9 mouse cellular contexts compared by ENCODE assay signal in genomic region chr7:102208806-102209363, GRCm38 (mm10). TPM values are rescaled to one million over a fixed set of nuclear protein-coding genes. Genes with fewer than 3 reads are reported as not detected.
DNase-seq lines count a peak whose midpoint lies in the region; ATAC-seq and TF ChIP-seq lines count a peak whose summit lies in the region.
"Had no signal": no experiment of that assay in that cellular context is flagged by ENCODE, and none has a peak within 500 bp of the region (broad histone marks: within the 10 kb centered on the region; RNA-seq: fewer than 3 reads in every experiment).

No protein-coding gene starts in this region.

- H3K4me1 ChIP-seq in liver, adult 2 months (ENCODE audit: control insufficient read depth, insufficient read depth, low read length): peaks cover 23% of the 10 kb centered on the region
- H3K4me1 ChIP-seq in embryonic facial prominence, embryonic 13.5 days: peaks cover 8% of the 10 kb centered on the region
- H3K4me1 ChIP-seq in intestine, embryonic 16.5 days (ENCODE audit: control insufficient read depth, insufficient read depth, low read length): peaks cover 4% of the 10 kb centered on the region
- peaks cover 37% of the 10 kb centered on the region for H3K4me1 ChIP-seq in neural tube, embryonic 13.5 days (replicated peaks)

- H3K4me2 ChIP-seq in embryonic facial prominence, embryonic 13.5 days: peak overlapping the region; percentile 74
- H3K4me2 ChIP-seq in intestine, embryonic 16.5 days (ENCODE audit: low read depth, low read length): peak overlapping the region; percentile 51
- peak overlapping the region; percentile 91 for H3K4me2 ChIP-seq in neural tube, embryonic 13.5 days

- TF ChIP-seq CTCF in liver, adult 2 months (IDR thresholded peaks at IDR 0.05; ENCODE audit: low read depth, low read length): no peak

- peaks cover 24% of the 10 kb centered on the region for H3K79me2 ChIP-seq in liver, adult 2 months (ENCODE audit: control insufficient read depth, insufficient read depth, low read length)

- WGBS in liver, adult 2 months: 26% methylated on average over 4 of the region's 4 CpGs
- WGBS in embryonic facial prominence, embryonic 13.5 days: 61% methylated on average over 4 of the region's 4 CpGs
- 47% methylated on average over 4 of the region's 4 CpGs for WGBS in intestine, embryonic 16.5 days
- 60% methylated on average over 4 of the region's 4 CpGs for WGBS in neural tube, embryonic 13.5 days

- no peaks in the 10 kb centered on the region for H3K27me3 ChIP-seq in liver, adult 2 months (ENCODE audit: control insufficient read depth, insufficient read depth, low read length)
- no peaks in the 10 kb centered on the region for H3K27me3 ChIP-seq in embryonic facial prominence, embryonic 13.5 days
- no peaks in the 10 kb centered on the region for H3K27me3 ChIP-seq in intestine, embryonic 16.5 days (replicated peaks; ENCODE audit: control insufficient read depth, insufficient read depth, low read length)
- no peaks in the 10 kb centered on the region for H3K27me3 ChIP-seq in neural tube, embryonic 13.5 days

- TF ChIP-seq POLR2A in liver, adult 2 months (IDR thresholded peaks at IDR 0.05; ENCODE audit: extremely low read depth, insufficient read depth, low read length): no peak

- ATAC-seq in embryonic facial prominence, embryonic 13.5 days (ENCODE audit: insufficient number of reproducible peaks, insufficient read depth, low FRiP score, low TSS enrichment, low read depth): no peak
- ATAC-seq in intestine, embryonic 16.5 days: no peak
- no peak for ATAC-seq in neural tube, embryonic 13.5 days (ENCODE audit: low read depth)

- peak overlapping the region; percentile 30; the same call in 1 of the 2 replicates for H3K9ac ChIP-seq in liver, adult 2 months (ENCODE audit: low read depth, low read length)
- H3K9ac ChIP-seq in embryonic facial prominence, embryonic 13.5 days: peak overlapping the region; percentile 89
- H3K9ac ChIP-seq in intestine, embryonic 16.5 days (ENCODE audit: low read depth, low read length): peak overlapping the region; percentile 92
- peak overlapping the region; percentile 88 for H3K9ac ChIP-seq in neural tube, embryonic 13.5 days

- H3K36me3 ChIP-seq in liver, adult 2 months (ENCODE audit: control insufficient read depth, insufficient read depth, low read length): no peaks in the 10 kb centered on the region
- H3K36me3 ChIP-seq in embryonic facial prominence, embryonic 13.5 days: 0 out of 2 replicates have a peak, but pooled peaks cover 5% of the 10 kb centered on the region
- no peaks in the 10 kb centered on the region for H3K36me3 ChIP-seq in intestine, embryonic 16.5 days (ENCODE audit: control insufficient read depth, insufficient read depth, low read length)
- H3K36me3 ChIP-seq in neural tube, embryonic 13.5 days: peaks cover 11% of the 10 kb centered on the region; the same call in 1 of the 2 replicates

- peak overlapping the region; percentile 99; the same call in 1 of the 2 replicates for H3K4me3 ChIP-seq in liver, adult 2 months (ENCODE audit: insufficient read depth, low read depth, low read length)
- peak overlapping the region; percentile 80 for H3K4me3 ChIP-seq in embryonic facial prominence, embryonic 13.5 days
- H3K4me3 ChIP-seq in intestine, embryonic 16.5 days (ENCODE audit: low read length): peak overlapping the region; percentile 87
- peak overlapping the region; percentile 88 for H3K4me3 ChIP-seq in neural tube, embryonic 13.5 days

- no peak for DNase-seq in liver, adult 2 months (ENCODE audit: extremely low read depth, low read depth, low spot score)
- DNase-seq in liver: no peak
- DNase-seq in ovary, adult 18-20 months (ENCODE audit: low spot score): no peak
- DNase-seq in urinary bladder, adult 2 months (ENCODE audit: low spot score): no peak
- DNase-seq in ovary, postnatal 36 days (ENCODE audit: low spot score): no peak
- DNase-seq: retina, postnatal 1 day had no signal

- H3K27ac ChIP-seq in liver, adult 2 months (replicated peaks; ENCODE audit: insufficient read depth, low read depth, low read length): no peak overlapping the region
- peak overlapping the region; percentile 92; the same call in 1 of the 2 replicates for H3K27ac ChIP-seq in embryonic facial prominence, embryonic 13.5 days
- no peak overlapping the region for H3K27ac ChIP-seq in intestine, embryonic 16.5 days (ENCODE audit: low read length)
- H3K27ac ChIP-seq in neural tube, embryonic 13.5 days (replicated peaks): peak overlapping the region; percentile 94

- H3K9me3 ChIP-seq in embryonic facial prominence, embryonic 13.5 days: no peaks in the 10 kb centered on the region
- H3K9me3 ChIP-seq in intestine, embryonic 16.5 days (ENCODE audit: control insufficient read depth, low read length): no peaks in the 10 kb centered on the region
- H3K9me3 ChIP-seq in neural tube, embryonic 13.5 days: no peaks in the 10 kb centered on the region

RNA-seq across cellular contexts. Expression of gene Nup98, which starts 1.1 kb away (rescaled TPM):
- 14.0 and 16.1 TPM in 2 replicates for total RNA-seq in liver, adult 2 months (2014; rRNA removed)
- polyA plus RNA-seq in liver, adult 2 months (2012; rRNA removed): 5.2 and 6.7 TPM in 2 replicates
- 37.1 and 38.7 TPM in 2 replicates for polyA plus RNA-seq in embryonic facial prominence, embryonic 13.5 days (2015; fragmentation: Nextera tagmentation; extraction: Ambion mirVana)
- 27.5 and 27.9 TPM in 2 replicates for polyA plus RNA-seq in intestine, embryonic 16.5 days (2015; fragmentation: Nextera tagmentation; extraction: Ambion mirVana)
- polyA plus RNA-seq in neural tube, embryonic 13.5 days (2015; fragmentation: Nextera tagmentation; extraction: Ambion mirVana): 21.6 and 23.7 TPM in 2 replicates
- 17.6 and 20.9 TPM in 2 replicates for polyA plus RNA-seq in urinary bladder, adult 2 months (2012; rRNA removed)

RNA-seq across cellular contexts. Expression of gene Pgap2, which starts 1.1 kb away (rescaled TPM):
- total RNA-seq in liver, adult 2 months (2014; rRNA removed): 27.8 and 29.4 TPM in 2 replicates
- 77.9 and 89.6 TPM in 2 replicates for polyA plus RNA-seq in liver, adult 2 months (2012; rRNA removed)
- 93.5 and 98.9 TPM in 2 replicates for polyA plus RNA-seq in embryonic facial prominence, embryonic 13.5 days (2015; fragmentation: Nextera tagmentation; extraction: Ambion mirVana)
- 121 and 126 TPM in 2 replicates for polyA plus RNA-seq in intestine, embryonic 16.5 days (2015; fragmentation: Nextera tagmentation; extraction: Ambion mirVana)
- polyA plus RNA-seq in neural tube, embryonic 13.5 days (2015; fragmentation: Nextera tagmentation; extraction: Ambion mirVana): 47.5 and 49.6 TPM in 2 replicates
- polyA plus RNA-seq in urinary bladder, adult 2 months (2012; rRNA removed): 58.9 and 64.7 TPM in 2 replicates

RNA-seq across cellular contexts. Expression of gene Rhog, which starts 47.0 kb away (rescaled TPM):
- total RNA-seq in liver, adult 2 months (2014; rRNA removed): 3.9 and 6.6 TPM in 2 replicates
- 22.4 and 26.3 TPM in 2 replicates for polyA plus RNA-seq in liver, adult 2 months (2012; rRNA removed)
- polyA plus RNA-seq in embryonic facial prominence, embryonic 13.5 days (2015; fragmentation: Nextera tagmentation; extraction: Ambion mirVana): 59.5 and 60.7 TPM in 2 replicates
- polyA plus RNA-seq in intestine, embryonic 16.5 days (2015; fragmentation: Nextera tagmentation; extraction: Ambion mirVana): 69.4 and 71.3 TPM in 2 replicates
- polyA plus RNA-seq in neural tube, embryonic 13.5 days (2015; fragmentation: Nextera tagmentation; extraction: Ambion mirVana): 20.1 and 22.5 TPM in 2 replicates
- polyA plus RNA-seq in urinary bladder, adult 2 months (2012; rRNA removed): 47.2 and 67.2 TPM in 2 replicates

RNA-seq across cellular contexts. Expression of gene Stim1, which starts 58.7 kb away (rescaled TPM):
- total RNA-seq in liver, adult 2 months (2014; rRNA removed): 15.7 and 21.6 TPM in 2 replicates
- 25.4 and 28.0 TPM in 2 replicates for polyA plus RNA-seq in liver, adult 2 months (2012; rRNA removed)
- 27.7 and 30.1 TPM in 2 replicates for polyA plus RNA-seq in embryonic facial prominence, embryonic 13.5 days (2015; fragmentation: Nextera tagmentation; extraction: Ambion mirVana)
- 20.9 and 21.1 TPM in 2 replicates for polyA plus RNA-seq in intestine, embryonic 16.5 days (2015; fragmentation: Nextera tagmentation; extraction: Ambion mirVana)
- polyA plus RNA-seq in neural tube, embryonic 13.5 days (2015; fragmentation: Nextera tagmentation; extraction: Ambion mirVana): 10.2 and 11.6 TPM in 2 replicates
- polyA plus RNA-seq in urinary bladder, adult 2 months (2012; rRNA removed): 89.4 and 107 TPM in 2 replicates

Comparison
In these comparisons a context has a peak if more than half of its experiments do, and no peak if none do; other contexts are left out.
1. H3K27ac ChIP-seq: peak in embryonic facial prominence, embryonic 13.5 days (single experiment) and neural tube, embryonic 13.5 days (single experiment); none in liver, adult 2 months (single experiment) and intestine, embryonic 16.5 days (single experiment).
2. H3K9ac ChIP-seq: peak in every context shown above with its lines; median percentile 92 in intestine, embryonic 16.5 days; 89 in embryonic facial prominence, embryonic 13.5 days; 88 in neural tube, embryonic 13.5 days; 30 in liver, adult 2 months.
3. Peak in every context shown above with its lines, with median percentiles within 50 percentile points of each other: H3K4me3 ChIP-seq and H3K4me2 ChIP-seq.